Mouse (Mus musculus) urinary bladder, postnatal 14 days (tissue): ENCODE data around the gene Gm20388.
A peak's percentile ranks its signal among the peaks of the same experiment; 100 is the strongest.

Source experiments
- DNase-seq: peaks from one replicate; pipeline ENCODE4 v3.0.0; 2021; ENCODE audit warnings: low spot score

Gm20388 gene

GRCm38 (mm10) chr8:122432443-122433268, 2522.0 kb downstream of the Gm20388 start, which contains the start of gene Cyba:
Cyba (minus strand) TSS chr8:122432930.
- DNase-seq, result peak; percentile 75

- DNase-seq, result no peak
These were observed 2522.7 kb downstream of the Gm20388 start for GRCm38 (mm10) chr8:122433269-122433905.

- DNase-seq, result no peak
These were observed 2524.7 kb downstream of the Gm20388 start for GRCm38 (mm10) chr8:122435375-122435774.

GRCm38 (mm10) chr8:122436146-122436545, 2525.5 kb downstream of the Gm20388 start:
- DNase-seq, result no peak

GRCm38 (mm10) chr8:122436586-122437125, 2526.0 kb downstream of the Gm20388 start:
- DNase-seq, result no peak

- no peak for DNase-seq
These were observed 2527.2 kb downstream of the Gm20388 start for GRCm38 (mm10) chr8:122437708-122438331.

- no peak for DNase-seq
These were observed 2528.7 kb downstream of the Gm20388 start for GRCm38 (mm10) chr8:122439336-122439735.

GRCm38 (mm10) chr8:122441326-122441725, 2530.7 kb downstream of the Gm20388 start:
- DNase-seq, result no peak

- no peak for DNase-seq
These were observed 2531.7 kb downstream of the Gm20388 start for GRCm38 (mm10) chr8:122442356-122442755.

GRCm38 (mm10) chr8:122442781-122443180, 2532.1 kb downstream of the Gm20388 start:
- no peak for DNase-seq

- DNase-seq, result peak; percentile 99
These were observed 2532.8 kb downstream of the Gm20388 start, which contains the start of gene Mvd for GRCm38 (mm10) chr8:122443262-122444006. Mvd (minus strand) TSS chr8:122443422.

- peak; percentile 92 for DNase-seq
These were observed 2533.6 kb downstream of the Gm20388 start for GRCm38 (mm10) chr8:122444058-122444748.

GRCm38 (mm10) chr8:122445203-122445602, 2534.6 kb downstream of the Gm20388 start:
- no peak for DNase-seq

- DNase-seq, result no peak
These were observed 2540.6 kb downstream of the Gm20388 start for GRCm38 (mm10) chr8:122451161-122451703.

- no peak for DNase-seq
These were observed 2541.5 kb downstream of the Gm20388 start for GRCm38 (mm10) chr8:122452154-122452553.

GRCm38 (mm10) chr8:122454409-122454808, 2543.8 kb downstream of the Gm20388 start:
- DNase-seq, result no peak

- DNase-seq, result peak; percentile 57
These were observed 2546.5 kb downstream of the Gm20388 start for GRCm38 (mm10) chr8:122457171-122457570.

GRCm38 (mm10) chr8:122459218-122459900, 2548.7 kb downstream of the Gm20388 start:
- DNase-seq, result no peak

GRCm38 (mm10) chr8:122459990-122460389, 2549.3 kb downstream of the Gm20388 start:
- no peak for DNase-seq
